Mouse (Mus musculus): ENCODE measurements around the gene Nufip1. TPM values are rescaled to one million over a fixed set of nuclear protein-coding genes. Genes with fewer than 3 reads are reported as not detected.
A peak's percentile ranks its signal among the peaks of the same experiment; 100 is the strongest.

Gene Nufip1
- polyA plus RNA-seq, 1 experiment from 2014 or later: 16.3 TPM

DNA sequence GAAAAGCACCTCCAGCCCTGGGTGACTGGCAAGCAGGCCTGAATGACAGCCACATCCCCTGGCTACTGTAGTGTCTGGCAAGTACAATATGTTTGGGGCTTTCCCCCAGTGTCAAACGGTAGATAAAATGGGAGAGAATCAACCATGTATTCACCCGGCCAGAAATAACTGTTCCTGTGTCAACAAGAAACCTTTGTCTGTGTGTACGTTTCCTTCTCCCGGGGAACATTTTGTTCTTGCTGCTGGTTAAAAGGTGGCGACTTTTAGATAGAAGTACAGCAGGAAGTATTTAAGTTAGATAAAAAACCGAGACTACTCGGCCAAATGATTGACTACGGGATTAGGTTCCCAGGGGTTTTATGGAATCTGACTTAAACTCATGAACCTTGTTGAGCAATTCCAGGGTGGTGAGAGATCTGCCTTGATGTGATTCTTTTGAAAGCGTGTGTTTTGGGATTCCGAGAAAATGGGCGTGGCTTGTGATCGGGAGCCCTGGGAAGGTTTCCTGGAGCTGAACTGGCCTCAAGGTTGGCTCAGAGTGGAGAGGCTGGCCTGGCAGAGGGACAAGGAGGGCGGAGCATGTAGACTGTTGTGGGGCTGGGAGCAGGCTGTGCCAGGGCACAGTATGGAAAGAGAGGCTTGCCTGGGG lies 39.0 kb downstream of the Nufip1 start:
- no peaks in the 10 kb centered on the region for H3K36me3 ChIP-seq (ENCODE audit: control insufficient read depth, insufficient read depth, low read length)
- H3K9me3 ChIP-seq (ENCODE audit: control insufficient read depth, low read length): no peaks in the 10 kb centered on the region
- ATAC-seq (replicated peaks; ENCODE audit: low FRiP score, low TSS enrichment, low read depth) (no peak), DNase-seq (ENCODE audit: low spot score) (peak; percentile 65)
- H3K27me3 ChIP-seq (replicated peaks; ENCODE audit: control insufficient read depth, insufficient read depth, low read length): no peaks in the 10 kb centered on the region
- 26% methylated on average over 13 of the region's 13 CpGs for WGBS
- H3K4me3 ChIP-seq (ENCODE audit: low read depth, low read length): peak overlapping the region; percentile 10; the same call in 1 of the 2 replicates
- H3K4me2 ChIP-seq (ENCODE audit: low read length): peak overlapping the region; percentile 46
- H3K4me1 ChIP-seq (replicated peaks; ENCODE audit: control insufficient read depth, insufficient read depth, low read length): 0 out of 2 replicates have a peak, but pooled peaks cover 4% of the 10 kb centered on the region
- no peak overlapping the region for H3K27ac ChIP-seq (ENCODE audit: low read depth)
- peak overlapping the region; percentile 23; the same call in 1 of the 2 replicates for H3K9ac ChIP-seq (ENCODE audit: low read length)

DNA sequence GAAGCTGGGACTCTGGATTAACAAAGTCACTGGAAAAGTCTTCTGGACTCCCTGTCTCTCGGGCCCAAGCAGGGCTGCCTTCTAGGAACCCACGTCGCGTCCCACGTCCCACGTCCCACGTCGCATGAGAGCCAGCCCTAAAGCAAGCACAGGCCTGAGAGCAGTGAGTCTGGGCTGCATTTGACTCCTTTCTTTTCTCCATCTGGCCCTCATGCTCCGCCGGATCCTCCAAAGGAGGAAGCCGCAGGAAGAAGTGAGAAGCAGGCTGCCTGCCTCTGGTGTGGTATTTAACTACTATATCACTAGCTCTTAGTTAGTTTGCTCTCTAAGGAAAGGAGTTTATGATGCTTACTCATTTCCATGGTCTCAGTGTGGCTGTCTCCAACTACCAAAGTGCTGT lies 39.8 kb downstream of the Nufip1 start:
- Histone ChIP-seq H3K4me3 (ENCODE audit: low read depth, low read length) (no peak overlapping the region), H3K27me3 (replicated peaks; ENCODE audit: control insufficient read depth, insufficient read depth, low read length) (no peaks in the 10 kb centered on the region), H3K4me1 (replicated peaks; ENCODE audit: control insufficient read depth, insufficient read depth, low read length) (0 out of 2 replicates have a peak, but pooled peaks cover 4% of the 10 kb centered on the region), H3K4me2 (ENCODE audit: low read length) (no peak overlapping the region), H3K9ac (ENCODE audit: low read length) (no peak overlapping the region), H3K9me3 (ENCODE audit: control insufficient read depth, low read length) (no peaks in the 10 kb centered on the region), H3K27ac (ENCODE audit: low read depth) (no peak overlapping the region), H3K36me3 (ENCODE audit: control insufficient read depth, insufficient read depth, low read length) (no peaks in the 10 kb centered on the region)
- ATAC-seq (replicated peaks; ENCODE audit: low FRiP score, low TSS enrichment, low read depth): no peak
- 84% methylated on average over 11 of the region's 11 CpGs for WGBS
- DNase-seq (ENCODE audit: low spot score): no peak

DNA sequence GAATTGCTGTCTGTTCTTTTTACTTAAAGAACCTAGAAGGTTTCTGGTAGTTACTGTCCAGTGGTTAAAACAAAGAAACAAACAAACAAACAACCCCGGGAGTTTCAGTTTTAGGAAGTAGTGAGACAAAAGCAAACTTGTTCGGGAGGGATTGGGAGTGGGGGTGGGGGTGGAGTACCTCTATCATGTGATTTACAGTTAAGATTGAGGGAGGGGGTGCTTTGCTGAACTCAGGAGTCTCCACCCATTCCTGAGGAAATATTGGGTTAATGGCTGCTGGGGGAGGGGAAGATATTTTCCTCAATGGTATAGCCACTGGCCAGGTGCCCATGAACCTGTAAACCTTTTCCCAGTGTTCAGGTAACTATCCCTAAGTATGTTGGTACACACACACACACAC lies 40.3 kb downstream of the Nufip1 start:
- no peaks in the 10 kb centered on the region for H3K9me3 ChIP-seq (ENCODE audit: control insufficient read depth, low read length)
- 63% methylated on average over 2 of the region's 2 CpGs for WGBS
- H3K4me1 ChIP-seq (replicated peaks; ENCODE audit: control insufficient read depth, insufficient read depth, low read length): 0 out of 2 replicates have a peak, but pooled peaks cover 4% of the 10 kb centered on the region
- H3K4me2 ChIP-seq (ENCODE audit: low read length): no peak overlapping the region
- H3K9ac ChIP-seq (ENCODE audit: low read length): no peak overlapping the region
- DNase-seq (ENCODE audit: low spot score): no peak
- no peaks in the 10 kb centered on the region for H3K27me3 ChIP-seq (replicated peaks; ENCODE audit: control insufficient read depth, insufficient read depth, low read length)
- H3K36me3 ChIP-seq (ENCODE audit: control insufficient read depth, insufficient read depth, low read length): no peaks in the 10 kb centered on the region
- no peak overlapping the region for H3K4me3 ChIP-seq (ENCODE audit: low read depth, low read length)
- ATAC-seq (replicated peaks; ENCODE audit: low FRiP score, low TSS enrichment, low read depth): no peak
- no peak overlapping the region for H3K27ac ChIP-seq (ENCODE audit: low read depth)

DNA sequence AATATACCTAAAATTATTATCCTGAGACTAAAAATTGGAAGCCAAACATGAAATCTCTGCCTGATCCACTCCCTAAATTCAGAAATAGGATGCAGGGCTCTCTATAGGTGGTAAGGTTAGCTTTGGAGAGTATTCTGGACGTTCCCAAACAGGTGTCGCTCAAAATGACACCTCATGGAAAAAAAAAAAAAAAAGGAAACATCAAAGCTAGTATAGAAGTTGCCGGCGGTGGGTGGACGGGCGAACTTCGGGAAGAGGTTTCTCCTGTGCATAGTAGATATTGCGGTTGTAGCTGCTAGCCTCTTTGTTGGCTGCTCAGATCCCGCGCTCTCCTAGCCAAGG lies 41.1 kb downstream of the Nufip1 start:
- H3K4me1 ChIP-seq (replicated peaks; ENCODE audit: control insufficient read depth, insufficient read depth, low read length): 0 out of 2 replicates have a peak, but pooled peaks cover 4% of the 10 kb centered on the region
- peak overlapping the region; percentile 57 for H3K4me2 ChIP-seq (ENCODE audit: low read length)
- H3K9me3 ChIP-seq (ENCODE audit: control insufficient read depth, low read length): no peaks in the 10 kb centered on the region
- peak overlapping the region; percentile 70 for H3K9ac ChIP-seq (ENCODE audit: low read length)
- DNase-seq (ENCODE audit: low spot score) (no peak), ATAC-seq (replicated peaks; ENCODE audit: low FRiP score, low TSS enrichment, low read depth) (no peak)
- H3K4me3 ChIP-seq (ENCODE audit: low read depth, low read length): peak overlapping the region; percentile 48
- H3K27ac ChIP-seq (ENCODE audit: low read depth): peak overlapping the region; percentile 96
- WGBS: under 1% methylated on average over 10 of the region's 10 CpGs
- no peaks in the 10 kb centered on the region for H3K36me3 ChIP-seq (ENCODE audit: control insufficient read depth, insufficient read depth, low read length)
- no peaks in the 10 kb centered on the region for H3K27me3 ChIP-seq (replicated peaks; ENCODE audit: control insufficient read depth, insufficient read depth, low read length)

DNA sequence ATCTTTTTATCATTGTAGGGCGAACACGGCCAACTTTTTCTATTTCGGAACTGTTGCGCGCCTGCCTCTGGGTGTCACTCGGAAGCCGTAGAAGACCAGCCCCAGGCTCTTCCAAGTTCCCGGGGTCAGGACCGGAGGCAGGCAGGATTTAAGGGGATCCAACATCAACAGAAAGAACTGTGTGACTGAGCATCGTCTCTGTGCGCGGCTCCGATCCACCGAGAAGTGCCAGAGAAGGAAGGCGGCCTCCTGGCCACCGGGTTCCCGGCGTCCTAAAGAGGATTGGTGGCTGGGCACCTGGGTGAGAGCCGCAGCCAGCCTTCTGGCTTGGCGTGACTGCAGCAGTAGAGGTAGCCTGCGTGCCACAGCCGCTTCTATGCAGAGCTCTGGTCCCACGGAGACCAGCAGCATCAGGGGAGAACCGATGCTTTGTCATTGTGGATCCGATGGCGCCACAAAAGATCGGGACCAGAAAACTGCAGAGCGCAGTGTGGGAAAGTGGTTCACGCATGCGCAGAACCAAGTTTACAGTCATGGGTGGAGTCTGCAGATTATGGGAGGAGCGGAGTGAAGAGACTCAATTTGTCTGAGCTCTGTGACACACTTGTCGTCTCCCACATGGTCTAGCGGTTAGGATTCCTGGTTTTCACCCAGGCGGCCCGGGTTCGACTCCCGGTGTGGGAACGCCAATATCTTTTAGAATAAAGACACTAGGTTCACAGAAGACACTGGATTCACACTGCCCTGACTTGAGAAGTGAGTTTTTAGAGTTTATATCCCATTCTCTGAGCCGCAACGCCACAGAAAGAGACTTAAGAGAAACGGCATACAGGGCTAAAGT lies 41.7 kb downstream of the Nufip1 start:
- no peaks in the 10 kb centered on the region for H3K27me3 ChIP-seq (replicated peaks; ENCODE audit: control insufficient read depth, insufficient read depth, low read length)
- H3K27ac ChIP-seq (ENCODE audit: low read depth): peak overlapping the region; percentile 96
- H3K4me1 ChIP-seq (replicated peaks; ENCODE audit: control insufficient read depth, insufficient read depth, low read length): 0 out of 2 replicates have a peak, but pooled peaks cover 4% of the 10 kb centered on the region
- H3K9ac ChIP-seq (ENCODE audit: low read length): peak overlapping the region; percentile 70
- ATAC-seq (replicated peaks; ENCODE audit: low FRiP score, low TSS enrichment, low read depth) (peak; percentile 89), DNase-seq (ENCODE audit: low spot score) (peak; percentile 100)
- H3K36me3 ChIP-seq (ENCODE audit: control insufficient read depth, insufficient read depth, low read length): no peaks in the 10 kb centered on the region
- H3K9me3 ChIP-seq (ENCODE audit: control insufficient read depth, low read length): no peaks in the 10 kb centered on the region
- peak overlapping the region; percentile 57 for H3K4me2 ChIP-seq (ENCODE audit: low read length)
- under 1% methylated on average over 41 of the region's 41 CpGs for WGBS
- peak overlapping the region; percentile 48 for H3K4me3 ChIP-seq (ENCODE audit: low read depth, low read length)

DNA sequence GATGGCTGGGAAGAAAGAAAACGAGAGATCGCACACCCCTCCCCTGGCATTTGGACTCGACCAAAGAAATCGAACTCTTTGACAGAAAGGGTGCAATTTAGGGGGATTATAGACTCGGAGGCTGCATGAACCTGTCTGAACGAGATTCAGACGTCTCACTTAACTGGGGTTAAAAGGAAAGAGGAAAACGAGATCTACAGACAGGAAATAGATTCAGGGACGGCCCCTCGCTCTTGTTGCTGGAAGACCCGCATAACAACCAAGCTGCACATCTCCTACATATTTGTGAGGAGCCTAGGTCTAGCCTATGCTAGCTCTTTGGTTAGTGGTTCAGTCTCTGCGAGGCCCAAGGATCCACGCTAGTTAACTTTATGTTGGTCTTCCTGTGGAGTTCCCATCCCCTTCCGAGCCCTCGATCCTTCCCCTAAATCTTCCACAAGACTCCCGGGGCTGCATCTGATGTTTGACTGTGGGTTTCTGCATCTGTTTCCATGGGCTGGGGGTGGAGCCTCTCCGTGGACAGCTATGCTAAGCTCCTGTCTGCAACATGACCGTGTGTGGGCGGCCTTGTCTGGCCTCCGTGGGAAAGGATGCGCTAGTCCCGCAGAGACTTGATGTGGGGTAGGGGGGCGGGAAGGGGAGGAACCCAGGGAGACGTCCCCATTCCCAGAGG lies 42.4 kb downstream of the Nufip1 start:
- Histone ChIP-seq H3K27ac (ENCODE audit: low read depth) (peak overlapping the region; percentile 96), H3K36me3 (ENCODE audit: control insufficient read depth, insufficient read depth, low read length) (no peaks in the 10 kb centered on the region), H3K9ac (ENCODE audit: low read length) (peak overlapping the region; percentile 29; the same call in 1 of the 2 replicates), H3K4me3 (ENCODE audit: low read depth, low read length) (peak overlapping the region; percentile 48), H3K4me2 (ENCODE audit: low read length) (peak overlapping the region; percentile 57), H3K27me3 (replicated peaks; ENCODE audit: control insufficient read depth, insufficient read depth, low read length) (no peaks in the 10 kb centered on the region), H3K4me1 (replicated peaks; ENCODE audit: control insufficient read depth, insufficient read depth, low read length) (0 out of 2 replicates have a peak, but pooled peaks cover 4% of the 10 kb centered on the region), H3K9me3 (ENCODE audit: control insufficient read depth, low read length) (no peaks in the 10 kb centered on the region)
- ATAC-seq (replicated peaks; ENCODE audit: low FRiP score, low TSS enrichment, low read depth) (peak; percentile 10; the same call in 1 of the 2 replicates), DNase-seq (ENCODE audit: low spot score) (no peak)
- WGBS: 7% methylated on average over 24 of the region's 24 CpGs

DNA sequence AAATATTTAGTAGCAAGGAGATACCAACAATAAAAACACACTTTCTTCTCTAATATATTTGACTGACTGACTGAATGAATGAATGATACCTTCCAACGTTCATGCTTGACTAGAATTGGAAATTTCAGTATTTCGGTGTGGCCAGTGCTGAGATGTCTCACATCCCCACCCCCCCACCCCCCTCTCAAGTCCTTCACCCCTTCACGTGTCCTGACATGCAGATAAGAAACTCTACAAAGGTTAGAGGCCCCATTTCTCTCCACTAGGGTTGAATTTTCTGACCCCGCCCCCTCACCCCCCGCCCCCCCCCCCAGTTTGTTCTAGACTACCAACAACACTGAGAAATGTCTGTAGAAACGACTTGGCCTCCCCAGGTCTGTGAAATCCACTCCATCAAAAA lies 43.1 kb downstream of the Nufip1 start:
- Histone ChIP-seq H3K9ac (ENCODE audit: low read length) (no peak overlapping the region), H3K4me1 (replicated peaks; ENCODE audit: control insufficient read depth, insufficient read depth, low read length) (0 out of 2 replicates have a peak, but pooled peaks cover 4% of the 10 kb centered on the region), H3K27ac (ENCODE audit: low read depth) (no peak overlapping the region), H3K4me3 (ENCODE audit: low read depth, low read length) (no peak overlapping the region), H3K36me3 (ENCODE audit: control insufficient read depth, insufficient read depth, low read length) (no peaks in the 10 kb centered on the region), H3K9me3 (ENCODE audit: control insufficient read depth, low read length) (no peaks in the 10 kb centered on the region), H3K4me2 (ENCODE audit: low read length) (0 out of 2 replicates have a peak overlapping the region, but pooled peaks have one; percentile 57), H3K27me3 (replicated peaks; ENCODE audit: control insufficient read depth, insufficient read depth, low read length) (no peaks in the 10 kb centered on the region)
- no peak for DNase-seq (ENCODE audit: low spot score)
- ATAC-seq (replicated peaks; ENCODE audit: low FRiP score, low TSS enrichment, low read depth): no peak
- WGBS: 24% methylated on average over 6 of the region's 6 CpGs

DNA sequence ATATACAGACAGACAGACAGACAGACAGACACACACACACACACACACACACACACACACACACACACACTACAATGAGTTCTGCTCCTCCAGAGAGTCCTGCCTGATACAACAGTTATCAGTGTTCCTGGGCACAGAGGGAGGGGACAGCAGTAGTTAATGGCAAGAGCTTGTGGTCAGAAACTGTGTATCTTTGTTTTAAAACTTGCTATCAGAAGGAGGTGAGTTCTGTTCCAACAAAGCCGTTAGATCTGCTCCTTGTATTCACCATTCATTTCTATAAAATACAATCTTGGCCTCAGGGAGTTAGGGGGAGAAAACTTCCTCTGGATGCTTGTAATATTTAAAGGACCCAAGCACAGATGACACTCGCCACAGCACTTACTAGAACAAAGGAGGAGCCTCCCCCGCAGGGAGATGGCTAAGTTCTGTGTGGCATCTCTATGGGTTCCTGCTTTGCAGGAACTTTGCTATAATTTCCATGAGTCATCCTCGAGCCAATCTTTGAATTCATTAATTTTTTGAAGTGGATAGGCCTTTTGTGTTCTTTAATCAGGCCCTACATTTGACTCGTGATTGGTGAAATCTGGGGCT lies 47.6 kb downstream of the Nufip1 start:
- Histone ChIP-seq H3K4me3 (ENCODE audit: low read depth, low read length) (no peak overlapping the region), H3K36me3 (ENCODE audit: control insufficient read depth, insufficient read depth, low read length) (no peaks in the 10 kb centered on the region), H3K27ac (ENCODE audit: low read depth) (no peak overlapping the region), H3K4me1 (replicated peaks; ENCODE audit: control insufficient read depth, insufficient read depth, low read length) (no peaks in the 10 kb centered on the region), H3K9me3 (ENCODE audit: control insufficient read depth, low read length) (no peaks in the 10 kb centered on the region), H3K27me3 (replicated peaks; ENCODE audit: control insufficient read depth, insufficient read depth, low read length) (no peaks in the 10 kb centered on the region), H3K4me2 (ENCODE audit: low read length) (no peak overlapping the region), H3K9ac (ENCODE audit: low read length) (no peak overlapping the region)
- 64% methylated on average over 5 of the region's 5 CpGs for WGBS
- DNase-seq (ENCODE audit: low spot score) (no peak), ATAC-seq (replicated peaks; ENCODE audit: low FRiP score, low TSS enrichment, low read depth) (no peak)

Data from intestine, embryonic 14.5 days (tissue).